Mouse (Mus musculus) cerebellum, adult 11-12 months (tissue): ENCODE measurements around the gene Pdzd7.
A peak's percentile ranks its signal among the peaks of the same experiment; 100 is the strongest.

ENCODE experiments used
- DNase-seq: peaks from one replicate; pipeline ENCODE4 v3.0.0; 2022

Gene Pdzd7

DNA sequence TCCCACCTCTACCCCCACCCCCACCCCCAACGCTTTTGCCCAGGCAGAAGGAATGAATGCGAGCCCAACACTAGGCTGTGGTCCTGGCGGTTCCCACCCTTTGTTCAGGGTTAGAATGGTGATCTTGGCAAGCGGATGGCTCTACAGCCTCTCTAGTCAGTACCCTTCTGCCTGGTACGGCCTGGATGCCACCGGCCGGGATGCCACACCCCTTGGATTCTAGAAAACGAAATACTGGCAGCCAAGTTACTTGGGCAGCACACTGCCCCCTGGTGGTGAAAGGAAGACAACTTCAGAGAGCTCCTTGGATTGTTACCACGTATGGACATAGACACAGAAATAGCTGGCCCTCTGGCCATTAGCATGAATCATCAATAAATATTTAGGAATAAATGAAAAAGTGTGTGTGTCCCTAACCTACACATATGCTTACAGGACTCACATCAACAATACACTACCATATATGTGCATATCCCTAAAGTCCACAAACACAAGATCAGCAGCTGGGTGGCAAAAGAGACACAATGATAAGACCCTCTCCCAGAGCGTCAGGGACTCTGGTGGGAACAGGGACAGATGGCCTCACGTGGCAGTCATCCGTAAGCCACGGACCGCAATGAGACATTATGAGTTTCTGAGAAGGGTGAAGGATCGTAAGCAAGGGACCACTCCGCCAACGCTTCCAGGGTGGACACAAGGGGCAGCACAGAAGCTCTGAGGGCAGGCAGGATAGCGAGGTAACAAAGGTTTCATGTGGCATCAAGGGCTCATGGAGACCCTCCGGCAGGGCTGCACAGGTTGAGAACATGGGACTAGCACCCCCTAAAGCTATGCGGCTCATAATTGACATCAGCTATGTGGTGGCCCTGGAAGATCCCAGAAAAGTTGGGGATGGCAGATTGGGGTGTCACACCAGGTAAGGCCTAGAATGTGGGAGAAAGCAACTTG is 14.5 kb downstream of the Pdzd7 start:
- peak; percentile 87 for DNase-seq

DNA sequence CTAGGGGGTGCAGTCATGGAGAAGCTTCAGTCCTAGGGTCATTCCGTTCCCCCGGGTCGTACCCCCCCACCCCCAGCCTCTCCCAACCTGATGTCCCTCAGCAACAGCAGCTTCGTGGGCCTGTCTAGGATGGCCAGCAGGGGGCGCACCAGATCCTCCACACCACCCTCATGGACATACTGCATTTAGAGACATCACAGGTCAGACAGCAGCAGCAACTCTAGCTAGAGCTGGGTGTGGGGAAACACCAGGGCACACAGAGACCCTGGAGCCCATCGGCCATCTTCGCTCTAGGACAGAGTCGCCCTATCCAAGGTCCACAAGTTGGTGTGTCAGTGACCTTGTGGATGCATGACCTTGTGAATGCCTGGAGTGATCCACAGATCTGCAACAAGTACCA is 15.4 kb downstream of the Pdzd7 start:
- peak; percentile 78 for DNase-seq

DNA sequence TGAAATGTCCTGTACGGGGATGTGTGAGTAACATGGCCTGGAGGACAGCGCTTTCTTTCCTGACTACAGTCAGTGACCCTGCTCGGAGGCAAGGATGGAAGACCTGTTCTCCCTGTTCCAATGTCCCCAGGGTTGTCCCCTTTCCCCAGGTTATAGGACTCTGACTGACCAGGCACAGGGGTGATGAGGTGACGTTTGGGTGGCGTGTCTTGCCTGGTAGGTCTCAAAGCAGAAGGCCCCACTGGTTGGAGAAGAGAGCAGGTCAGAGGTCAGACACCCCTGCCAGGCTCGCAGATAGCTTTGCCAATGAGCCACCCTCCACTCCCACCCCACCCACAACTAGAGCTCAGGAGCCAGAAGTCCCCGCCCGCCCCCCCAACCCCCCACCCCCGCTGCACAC is 15.9 kb downstream of the Pdzd7 start:
- DNase-seq = peak; percentile 51

GRCm38 (mm10) chr19:45028746-45029145 is 16.8 kb downstream of the Pdzd7 start:
- peak; percentile 41 for DNase-seq

DNA sequence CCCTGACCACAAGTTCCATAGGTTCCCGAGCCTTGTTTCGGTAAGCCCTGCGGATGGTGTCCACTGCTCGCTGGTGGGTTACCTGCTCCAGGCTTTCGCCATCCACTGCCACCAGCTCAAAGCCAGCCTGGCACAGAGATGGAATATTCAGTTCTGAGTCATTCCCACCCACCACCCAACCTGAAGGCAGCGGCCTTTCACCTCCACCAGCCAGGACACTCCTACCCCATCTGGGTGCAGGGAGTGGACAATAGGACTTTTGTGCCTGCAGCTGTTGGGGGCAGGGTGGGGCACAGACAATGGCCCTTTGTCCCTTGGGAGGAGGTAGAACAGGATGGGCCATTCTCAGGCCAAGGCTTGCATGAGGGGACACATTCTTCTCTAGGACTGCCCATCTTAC is 17.7 kb downstream of the Pdzd7 start:
- DNase-seq = peak; percentile 51

- peak; percentile 29 for DNase-seq
Observed at GRCm38 (mm10) chr19:45026958-45027670, 18.4 kb downstream of the Pdzd7 start.

DNA sequence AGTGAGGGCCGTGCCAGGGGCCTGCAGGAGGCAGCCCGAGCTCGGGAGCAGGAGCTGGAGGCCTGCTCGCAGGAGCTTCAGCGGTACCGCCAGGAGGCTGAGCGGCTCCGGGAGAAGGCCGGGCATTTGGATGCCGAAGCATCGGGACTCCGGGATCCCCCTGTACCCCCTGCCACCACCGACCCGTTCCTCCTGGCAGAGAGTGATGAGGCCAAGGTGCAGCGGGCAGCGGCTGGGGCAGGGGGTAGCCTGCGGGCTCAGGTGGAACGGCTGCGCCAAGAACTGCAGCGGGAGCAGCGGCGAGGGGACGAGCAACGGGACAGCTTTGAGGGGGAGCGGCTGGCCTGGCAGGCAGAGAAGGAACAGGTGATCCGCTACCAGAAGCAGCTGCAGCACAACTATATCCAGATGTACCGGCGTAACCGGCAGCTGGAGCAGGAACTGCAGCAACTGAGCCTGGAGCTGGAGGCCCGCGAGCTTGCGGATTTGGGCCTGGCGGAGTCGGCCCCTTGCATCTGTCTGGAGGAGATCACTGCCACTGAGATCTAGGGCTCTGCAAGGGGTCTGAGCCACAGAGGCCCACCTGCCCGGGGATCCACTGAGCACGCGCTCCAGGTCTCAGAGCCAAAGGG is 19.5 kb downstream of the Pdzd7 start:
- peak; percentile 36 for DNase-seq

- peak; percentile 43 for DNase-seq
Observed at GRCm38 (mm10) chr19:45024775-45025174, 20.7 kb downstream of the Pdzd7 start.

DNA sequence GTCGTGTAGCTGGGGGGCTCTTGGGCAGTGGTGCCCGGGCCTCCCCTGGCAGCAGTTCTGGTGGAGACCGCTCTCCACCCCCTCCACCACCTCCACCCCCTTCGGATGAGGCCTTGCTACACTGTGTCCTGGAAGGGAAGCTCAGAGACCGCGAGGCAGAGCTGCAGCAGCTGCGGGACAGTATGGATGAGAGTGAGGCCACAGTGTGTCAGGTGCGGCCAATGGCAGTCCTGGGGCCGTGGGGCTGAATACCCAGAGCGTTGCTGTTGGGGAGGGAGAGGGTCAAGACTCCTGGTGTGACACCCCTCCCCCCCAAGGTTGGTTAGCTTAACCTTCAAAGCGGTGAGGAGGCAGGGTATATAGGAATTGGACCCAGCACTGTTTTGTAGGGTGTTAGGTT is 21.5 kb downstream of the Pdzd7 start:
- DNase-seq = peak; percentile 48

GRCm38 (mm10) chr19:45021362-45021761 is 24.2 kb downstream of the Pdzd7 start:
- DNase-seq = peak; percentile 33

DNA sequence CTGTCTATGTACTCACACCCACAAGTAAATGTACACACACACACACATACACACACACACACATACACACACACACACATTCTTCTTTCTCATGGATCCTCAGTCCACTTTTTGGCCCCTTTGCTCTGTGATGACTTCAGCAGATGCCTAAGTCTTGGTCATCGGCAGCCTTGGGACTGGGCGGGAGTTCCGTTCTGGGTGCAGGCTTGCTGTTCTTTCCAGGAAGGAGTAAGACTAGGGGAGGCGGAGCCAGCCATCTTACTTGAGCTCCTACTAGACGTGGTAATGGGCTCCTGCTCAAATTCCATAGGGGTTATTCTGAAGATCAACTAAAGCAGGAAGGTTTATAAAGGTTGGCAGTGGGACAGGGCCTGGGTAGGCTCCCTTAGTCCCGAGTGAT is 25.2 kb downstream of the Pdzd7 start:
- peak; percentile 38 for DNase-seq

- peak; percentile 79 for DNase-seq
Observed at GRCm38 (mm10) chr19:45018351-45018831, 27.1 kb downstream of the Pdzd7 start.

DNA sequence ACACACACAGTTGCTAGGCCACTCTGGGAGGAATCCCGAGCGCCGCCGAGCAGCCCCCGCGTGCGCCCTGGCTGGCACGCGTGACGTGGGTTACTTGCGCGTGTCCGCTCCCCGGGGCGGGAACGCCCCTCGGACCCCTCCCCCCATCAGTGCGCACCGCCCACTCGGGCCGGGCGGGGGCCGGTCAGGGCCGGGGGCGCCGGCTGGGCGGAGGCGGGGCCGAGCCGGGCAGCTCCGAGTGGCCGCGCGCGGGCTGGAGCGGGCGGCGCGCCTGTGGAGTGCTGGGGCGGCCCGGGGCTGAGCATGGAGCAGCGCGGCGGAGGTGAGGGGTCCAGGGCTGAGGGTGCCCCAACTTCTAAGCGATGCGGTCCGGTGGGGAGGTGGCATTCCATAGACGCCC is 27.6 kb downstream of the Pdzd7 start:
- peak; percentile 87 for DNase-seq

GRCm38 (mm10) chr19:45017216-45017771 is 28.2 kb downstream of the Pdzd7 start:
- peak; percentile 92 for DNase-seq

- peak; percentile 88 for DNase-seq
Observed at GRCm38 (mm10) chr19:45016341-45017215, 28.9 kb downstream of the Pdzd7 start.

GRCm38 (mm10) chr19:45015518-45016281 is 29.8 kb downstream of the Pdzd7 start:
- peak; percentile 85 for DNase-seq

DNA sequence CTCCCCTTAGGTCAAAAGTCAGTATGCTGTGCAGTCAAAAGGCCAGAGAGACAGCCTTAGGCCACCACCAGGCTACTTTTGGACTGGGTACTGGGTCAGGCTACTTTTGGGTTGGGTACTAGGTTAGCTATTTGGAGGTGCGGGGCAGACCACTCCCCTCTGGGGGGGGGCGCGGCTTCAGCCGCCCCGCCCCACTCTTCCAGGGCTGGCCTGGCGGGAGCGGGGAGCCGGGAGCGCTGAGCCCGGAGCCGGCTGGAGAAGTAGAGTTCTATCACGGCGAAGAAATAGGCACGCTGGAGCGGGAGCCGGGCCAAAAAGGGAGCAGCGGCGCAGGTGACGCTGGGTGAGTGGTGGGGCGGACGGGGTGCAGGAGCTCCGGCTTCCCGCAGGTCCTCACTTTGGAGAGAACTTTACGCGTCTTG is 30.5 kb downstream of the Pdzd7 start:
- DNase-seq = peak; percentile 83

- DNase-seq = peak; percentile 61
Observed at GRCm38 (mm10) chr19:45014335-45014971, 31.1 kb downstream of the Pdzd7 start, which contains the start of gene Lzts2. TSS of gene Lzts2 (plus strand) at chr19:45014414.

- no peak for DNase-seq
Observed at GRCm38 (mm10) chr19:45013581-45014225, 31.8 kb downstream of the Pdzd7 start.

DNA sequence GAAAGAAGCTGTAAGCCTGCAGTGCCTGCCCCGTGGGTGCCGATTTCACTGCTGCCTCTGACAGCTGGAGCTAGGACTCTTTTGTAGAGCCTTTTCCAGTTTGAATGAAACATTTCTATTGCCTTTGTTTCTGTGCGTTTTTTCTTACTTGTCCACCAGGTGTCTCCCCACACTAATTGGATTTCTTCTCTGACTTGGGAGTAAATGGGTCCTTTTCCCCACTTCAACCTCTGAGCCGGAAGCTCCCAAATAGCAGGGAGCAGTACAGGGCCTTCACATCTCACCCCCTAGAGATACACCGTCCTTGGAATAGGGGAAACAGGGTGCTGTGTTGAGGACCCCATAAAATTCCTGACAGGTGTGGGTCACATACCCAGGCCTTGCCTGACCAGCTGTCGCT is 32.9 kb downstream of the Pdzd7 start:
- no peak for DNase-seq
